Mouse (Mus musculus): ENCODE measurements at regions not wholly inside any gene's neighbourhood (a gene's known extent, or its start where the extent isn't known, plus 50 kb on each side); places are given as distances from the start of the nearest gene placed in this dataset.

DNA sequence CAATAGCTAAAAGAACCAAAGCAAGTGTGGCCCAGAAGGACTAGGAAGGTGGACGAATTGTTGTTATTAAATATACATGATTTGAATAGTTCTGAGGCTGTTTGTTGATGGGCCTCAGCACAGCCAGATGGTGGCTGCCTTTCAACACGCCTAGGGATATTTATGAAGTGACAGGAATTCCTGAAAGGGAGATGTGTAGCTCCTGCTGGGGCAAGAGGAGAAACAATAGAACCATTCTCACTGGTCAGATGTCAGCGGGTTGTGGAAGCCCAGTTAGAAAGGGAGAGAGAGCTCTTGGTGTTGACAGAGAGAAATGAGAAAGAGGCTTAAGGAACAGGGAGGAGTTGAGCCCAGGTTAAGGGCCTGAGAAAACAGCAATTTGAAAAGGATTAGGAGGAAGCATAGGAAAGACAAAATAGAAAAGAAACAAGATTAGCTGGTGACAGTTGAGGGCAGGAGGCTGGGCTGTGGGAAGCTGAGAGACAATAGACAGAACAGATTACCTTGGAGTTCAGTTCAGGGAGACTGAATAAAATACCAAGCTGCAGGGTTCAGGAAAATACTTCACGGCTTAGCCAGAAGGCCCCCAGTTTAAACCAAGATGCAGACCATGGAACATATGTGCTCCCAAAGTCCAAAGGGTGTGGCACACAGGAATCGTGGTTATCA lies 174.7 kb upstream of the Ptbp2 start:
- no peak for DNase-seq (ENCODE audit: low read depth, low spot score)

DNA sequence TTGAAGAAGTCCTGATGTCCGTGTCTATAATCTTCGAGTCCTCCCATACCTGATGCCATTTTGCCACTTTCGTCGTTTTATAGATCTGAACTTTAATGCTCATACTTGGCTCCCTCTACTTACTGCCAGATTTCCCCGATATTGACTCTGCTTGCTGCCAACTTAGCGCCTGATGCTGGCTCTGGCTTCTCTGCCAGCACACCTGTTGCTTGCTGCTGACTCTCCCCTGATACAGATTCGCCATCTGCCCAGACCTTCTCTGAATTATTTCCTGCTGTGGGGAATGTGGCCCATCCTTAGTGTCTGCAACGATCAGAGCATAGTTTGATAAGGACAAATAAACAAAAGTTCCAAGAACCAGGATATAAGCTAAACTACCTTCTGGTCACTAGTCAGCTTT lies 173.3 kb upstream of the Ptbp2 start:
- DNase-seq (ENCODE audit: low read depth, low spot score), result no peak

DNA sequence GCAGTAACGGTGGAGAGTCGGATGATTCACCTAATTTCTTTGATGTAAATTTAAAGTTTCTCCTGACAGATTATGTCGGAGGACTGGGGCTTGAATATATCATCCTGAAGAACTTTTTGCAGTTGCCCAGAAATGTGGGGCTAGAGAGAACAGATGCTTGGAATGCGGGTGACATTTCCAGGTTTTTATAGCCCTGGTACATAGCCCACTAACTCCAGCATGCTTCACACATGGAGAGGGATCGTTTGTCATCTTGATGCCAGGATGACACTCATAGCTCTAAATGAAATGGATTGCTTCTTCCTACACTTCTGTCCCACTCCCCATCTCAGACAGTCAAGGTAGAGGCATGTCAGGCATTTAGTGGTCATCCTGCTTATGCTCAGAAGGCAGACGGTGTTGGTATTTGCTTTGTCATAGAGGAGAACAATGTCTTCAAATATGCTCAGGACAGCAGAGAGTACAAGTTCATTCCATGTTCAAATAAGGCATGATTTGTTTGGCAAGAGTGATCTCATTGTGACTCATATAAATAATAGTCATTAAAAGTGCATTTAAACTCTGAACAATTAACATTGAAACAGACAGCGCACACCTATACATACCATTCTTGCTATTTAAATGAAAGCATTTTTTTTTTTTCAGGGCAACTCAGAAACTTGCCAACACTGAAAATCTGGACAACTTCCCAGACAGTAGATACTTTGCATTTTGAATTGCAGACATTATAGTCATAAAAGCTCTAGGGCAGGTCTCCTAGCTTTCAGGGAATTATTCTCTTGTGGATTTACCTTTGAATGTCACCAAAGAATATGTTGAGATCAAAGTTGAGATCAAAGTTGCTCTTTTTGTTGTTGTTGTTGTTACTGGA lies 171.7 kb upstream of the Ptbp2 start:
- no peak for DNase-seq (ENCODE audit: low read depth, low spot score)

DNA sequence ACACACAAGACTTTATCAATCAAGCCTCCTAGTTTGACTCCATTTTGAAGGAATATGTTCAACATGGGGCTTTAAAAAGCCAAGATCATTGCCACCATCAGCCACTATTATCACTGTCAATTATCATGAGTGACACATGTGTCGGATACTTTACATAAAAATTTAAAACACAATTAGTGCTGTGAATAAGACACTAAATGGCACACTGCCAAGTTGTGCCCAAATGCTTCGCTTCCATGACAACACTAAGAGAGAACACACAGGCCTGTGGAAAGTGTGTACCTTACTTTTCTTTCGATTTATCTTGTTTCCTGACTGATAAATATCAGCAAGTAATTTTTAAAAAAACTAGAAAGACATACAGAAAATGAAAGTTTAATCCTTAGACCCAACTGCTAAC lies 166.5 kb upstream of the Ptbp2 start:
- no peak for DNase-seq (ENCODE audit: low read depth, low spot score)

DNA sequence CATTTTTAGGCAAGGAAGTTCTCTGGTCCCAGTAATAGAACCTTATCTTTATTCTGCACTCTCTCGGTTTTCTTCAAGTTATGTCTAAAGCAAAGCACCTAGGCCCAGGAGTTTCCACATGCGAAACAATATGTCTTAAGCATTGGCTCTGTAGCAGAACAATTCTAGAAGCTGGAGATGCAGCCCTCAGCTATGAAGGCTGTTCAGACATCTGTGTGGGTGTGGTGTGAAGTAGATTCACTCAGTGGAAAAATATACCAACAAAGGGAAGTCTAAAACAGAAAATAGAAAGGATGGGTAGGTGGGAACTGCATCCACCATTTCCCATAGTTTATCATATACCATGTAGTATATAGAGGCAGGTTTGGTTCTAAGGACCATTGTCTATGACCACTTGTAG lies 165.8 kb upstream of the Ptbp2 start:
- no peak for DNase-seq (ENCODE audit: low read depth, low spot score)

DNA sequence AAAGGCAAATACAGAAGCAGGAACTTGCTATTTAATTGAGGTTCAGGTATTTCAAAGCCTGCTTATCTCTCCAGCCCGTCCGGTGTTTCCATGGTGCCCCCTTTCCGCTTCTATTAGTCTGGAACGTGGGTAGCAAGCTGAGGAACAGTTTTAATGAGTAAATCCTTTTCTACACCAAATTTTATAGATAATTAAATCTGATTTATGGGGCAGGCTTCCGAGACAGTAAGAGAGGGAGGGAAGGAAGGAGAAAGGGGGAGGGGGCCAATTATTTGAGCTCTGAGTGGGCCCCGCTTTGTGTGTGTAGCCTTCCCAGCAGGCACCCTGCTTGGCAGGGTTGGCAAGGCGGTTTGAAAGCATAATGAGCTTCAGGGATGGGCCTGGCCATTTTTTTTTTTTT lies 165.4 kb upstream of the Ptbp2 start:
- DNase-seq (ENCODE audit: low read depth, low spot score), result no peak

DNA sequence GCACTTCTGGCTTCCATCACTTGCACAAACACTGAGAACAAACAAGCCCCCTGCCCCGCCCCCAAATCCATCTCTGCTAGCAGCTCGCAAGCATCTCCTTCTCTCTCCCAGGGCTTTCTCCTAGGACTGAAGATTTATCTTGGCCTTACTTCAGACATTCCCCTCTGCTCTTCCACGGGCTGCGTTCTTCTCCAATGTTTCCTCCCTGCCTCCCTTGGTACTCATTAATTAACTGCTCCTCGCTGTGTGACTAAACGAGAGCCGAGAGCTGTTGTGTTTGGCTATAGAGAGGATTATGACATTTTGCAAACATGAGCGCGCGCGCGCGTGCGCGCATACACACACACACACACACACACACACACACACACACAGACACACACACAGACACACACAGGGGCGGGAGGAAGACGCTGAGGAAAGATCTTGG lies 164.8 kb upstream of the Ptbp2 start:
- DNase-seq (ENCODE audit: low read depth, low spot score), result no peak

DNA sequence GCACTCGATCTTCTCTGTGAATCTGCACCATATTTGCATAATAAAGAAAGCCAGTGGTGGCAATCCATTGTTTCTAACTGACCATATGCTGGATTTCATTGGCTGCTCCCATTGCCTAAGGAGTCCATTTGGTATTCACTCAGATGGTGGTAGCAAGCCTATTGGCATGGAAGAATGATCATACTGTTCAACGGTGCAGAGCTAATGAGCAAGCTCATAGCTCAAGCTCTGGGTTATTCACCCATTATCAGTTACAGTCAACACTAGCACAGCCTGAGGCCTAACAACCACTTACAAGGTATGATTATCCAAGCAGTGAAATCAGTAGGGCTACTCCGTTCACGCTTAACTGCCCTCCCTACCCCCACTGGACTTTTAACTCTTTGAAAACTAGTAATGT lies 162.9 kb upstream of the Ptbp2 start:
- DNase-seq (ENCODE audit: low read depth, low spot score), result peak; percentile 14

DNA sequence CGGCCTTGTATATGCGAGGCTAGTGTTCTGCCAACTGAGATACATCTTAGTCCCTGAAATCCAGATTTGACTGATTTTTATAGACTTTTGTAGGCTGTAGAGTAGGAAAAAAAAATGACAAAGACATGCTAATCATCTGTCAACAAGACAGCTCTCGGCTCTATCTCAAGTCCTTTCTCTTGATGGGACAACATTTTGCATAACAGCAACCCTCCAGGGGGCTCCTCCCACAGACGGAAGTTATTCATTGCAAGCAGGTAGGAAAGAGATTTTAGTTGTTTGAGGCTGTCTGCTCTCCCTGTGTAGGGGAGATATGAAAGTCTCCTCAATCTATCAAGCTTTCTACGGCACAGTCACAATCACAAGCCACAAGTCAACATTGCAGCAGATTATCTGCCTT lies 159.8 kb upstream of the Ptbp2 start:
- DNase-seq (ENCODE audit: low read depth, low spot score), result peak; percentile 72

DNA sequence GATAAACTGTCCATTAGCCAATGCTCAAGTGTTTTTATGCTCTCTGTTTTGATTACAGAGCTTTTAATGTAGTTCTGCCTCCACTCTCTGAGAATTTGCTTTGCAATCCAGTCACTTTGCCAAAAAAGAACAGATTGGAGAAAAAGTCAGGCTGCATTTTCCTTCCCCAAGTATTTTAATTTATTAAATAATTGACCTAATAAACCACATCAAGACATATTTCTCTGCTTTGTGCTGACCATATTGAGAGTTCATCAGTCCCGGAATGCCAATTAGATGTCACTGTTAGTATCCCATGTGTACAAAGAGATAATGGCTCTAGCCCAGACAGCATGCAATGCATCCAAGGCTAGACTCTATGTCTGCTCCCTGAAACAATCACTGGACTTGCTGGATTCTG lies 154.8 kb upstream of the Ptbp2 start:
- DNase-seq (ENCODE audit: low read depth, low spot score), result no peak

DNA sequence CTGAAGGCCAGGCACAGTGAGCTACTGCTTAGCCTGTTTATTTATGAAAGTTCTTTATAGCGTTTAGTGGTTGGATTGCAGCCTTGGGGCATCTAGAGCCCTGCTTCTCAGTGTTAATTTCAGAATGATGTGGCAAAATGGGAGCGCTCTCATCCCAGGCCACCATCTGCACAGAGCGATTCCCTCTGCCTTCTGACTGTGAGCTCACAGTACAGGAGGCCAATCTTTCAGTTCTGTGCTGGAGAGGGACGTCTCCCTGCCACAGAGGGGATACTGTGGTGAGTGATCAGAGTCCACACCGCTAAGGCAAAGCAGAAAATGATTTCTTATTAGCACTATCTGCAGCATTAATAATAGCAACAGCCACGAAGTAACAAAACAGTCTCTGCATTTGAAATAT lies 154.2 kb upstream of the Ptbp2 start:
- no peak for DNase-seq (ENCODE audit: low read depth, low spot score)

DNA sequence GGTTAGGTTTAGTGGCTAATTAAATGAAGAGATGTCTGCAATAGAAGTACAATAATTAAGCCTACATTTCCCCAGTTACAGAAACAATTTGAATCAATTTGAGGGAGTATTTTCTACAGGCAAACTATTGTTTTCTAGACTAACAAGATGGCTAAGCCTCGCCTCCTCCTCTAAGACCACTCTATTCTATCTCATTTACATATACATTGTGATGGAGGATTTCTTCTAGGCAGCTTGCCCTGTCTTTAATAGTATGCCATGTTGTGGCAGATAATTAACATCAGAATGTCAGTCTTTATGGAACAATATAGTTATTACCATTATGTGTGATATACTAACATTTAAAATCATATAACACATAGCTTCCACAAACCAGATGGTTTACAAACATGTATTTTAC lies 152.3 kb upstream of the Ptbp2 start:
- no peak for DNase-seq (ENCODE audit: low read depth, low spot score)

DNA sequence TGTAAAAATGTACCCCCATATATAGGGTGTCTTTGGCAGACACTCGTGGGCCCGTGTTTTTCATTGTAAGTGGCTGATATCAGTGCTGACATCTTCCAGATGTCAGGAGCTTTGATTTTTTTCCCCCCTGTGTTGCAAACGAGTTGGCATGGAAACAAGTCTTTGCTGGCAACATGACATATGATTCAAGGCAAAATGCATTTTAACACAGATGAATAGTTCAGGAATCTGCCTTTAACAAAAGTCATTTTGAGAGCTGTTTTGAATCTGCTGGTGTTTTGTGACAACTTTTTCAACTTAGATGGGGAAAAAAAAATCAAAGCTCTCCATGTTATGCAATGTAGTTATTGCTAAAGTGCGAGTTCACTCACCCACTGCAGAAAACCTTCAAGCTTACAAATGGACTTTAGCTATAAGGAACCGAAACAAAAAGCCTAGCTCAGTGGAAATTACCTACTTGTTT lies 148.8 kb upstream of the Ptbp2 start:
- DNase-seq (ENCODE audit: low read depth, low spot score), result no peak

DNA sequence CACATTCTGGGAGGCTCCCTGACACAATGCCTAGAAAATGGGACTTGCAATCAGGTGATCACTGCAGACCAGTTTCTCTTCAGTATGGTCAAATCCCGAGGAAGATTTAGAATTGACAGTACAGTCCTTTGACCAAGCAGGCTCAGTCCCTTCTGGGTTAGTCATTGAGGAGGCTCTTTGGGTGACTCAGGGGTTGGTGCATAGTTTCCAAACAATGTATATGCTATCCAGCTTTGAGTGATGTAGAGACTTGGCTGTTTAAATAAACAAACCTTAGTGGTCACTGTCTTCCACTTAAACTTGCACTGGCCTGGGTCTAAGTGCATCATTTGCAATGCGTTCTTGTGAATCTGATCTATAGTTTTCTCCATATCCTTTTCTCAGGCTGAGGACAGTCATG lies 144.0 kb upstream of the Ptbp2 start:
- no peak for DNase-seq (ENCODE audit: low read depth, low spot score)

DNA sequence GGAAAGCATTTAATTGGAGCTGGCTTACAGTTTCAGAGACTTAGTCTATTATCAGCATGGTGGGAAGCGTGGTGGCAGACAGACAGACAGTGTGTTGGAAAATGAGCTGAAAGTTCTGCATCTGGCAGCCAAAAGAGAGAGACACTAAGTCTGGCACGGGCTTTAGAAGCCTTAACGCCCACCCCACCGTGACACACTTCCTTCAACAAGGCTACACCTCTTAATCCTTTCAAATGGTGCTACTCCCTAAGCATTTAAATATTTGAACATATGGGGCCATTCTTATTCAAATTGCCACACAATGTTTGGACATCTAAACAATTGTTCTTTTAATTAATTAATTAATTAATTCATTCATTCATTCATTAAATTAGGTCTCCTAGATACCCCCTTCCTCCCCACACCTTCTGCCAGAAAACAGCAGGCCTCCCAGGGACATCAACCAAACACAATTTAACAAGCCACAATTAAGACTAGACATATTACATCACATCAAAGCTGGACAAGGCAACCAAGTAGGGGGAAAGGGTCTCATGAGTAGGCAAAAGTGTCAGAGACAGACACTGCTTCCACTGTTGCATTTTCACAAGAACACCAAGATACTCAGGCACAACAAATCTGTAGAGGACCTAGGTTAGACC lies 135.4 kb upstream of the Ptbp2 start:
- DNase-seq (ENCODE audit: low read depth, low spot score), result no peak

DNA sequence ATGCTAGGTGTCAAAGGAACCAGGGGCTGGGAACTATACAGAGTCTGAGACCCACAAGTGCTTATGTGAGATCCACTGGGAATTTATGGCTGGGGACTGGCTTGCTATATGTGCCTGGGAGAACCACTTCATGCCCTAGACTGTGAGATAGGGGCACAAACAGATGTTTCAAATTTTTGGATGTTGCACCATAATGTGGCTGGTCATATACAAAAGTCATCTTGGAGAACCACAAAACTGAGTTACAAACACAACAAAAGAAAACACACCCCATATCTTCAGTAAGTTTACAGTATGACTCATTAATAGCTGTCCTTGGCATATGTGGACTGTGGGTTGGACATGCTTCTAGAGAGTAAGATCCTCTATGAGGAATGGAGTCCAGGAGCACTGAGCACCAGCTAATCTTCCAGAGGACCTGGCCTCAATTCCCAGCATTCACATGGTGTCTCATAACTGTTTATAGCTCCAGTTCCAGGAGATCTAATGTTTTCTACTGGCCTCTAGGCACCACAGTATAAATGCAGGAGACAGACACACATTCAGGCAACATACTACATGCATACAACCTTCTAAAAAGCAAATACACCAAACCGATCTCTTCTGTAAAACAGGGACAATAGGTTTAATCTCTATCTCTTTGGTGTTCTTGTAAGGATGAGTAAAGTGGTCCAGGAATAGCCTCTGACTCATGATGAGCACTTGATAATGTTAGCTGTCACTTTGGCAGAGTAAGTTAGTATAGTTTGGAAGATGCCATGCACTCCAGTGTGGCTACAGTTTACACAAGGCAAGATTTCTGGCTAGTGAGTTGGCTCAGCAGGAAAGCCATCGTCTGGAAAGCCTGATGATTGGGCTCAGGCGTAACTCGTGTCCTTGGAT lies 132.0 kb upstream of the Ptbp2 start:
- DNase-seq (ENCODE audit: low read depth, low spot score), result no peak

DNA sequence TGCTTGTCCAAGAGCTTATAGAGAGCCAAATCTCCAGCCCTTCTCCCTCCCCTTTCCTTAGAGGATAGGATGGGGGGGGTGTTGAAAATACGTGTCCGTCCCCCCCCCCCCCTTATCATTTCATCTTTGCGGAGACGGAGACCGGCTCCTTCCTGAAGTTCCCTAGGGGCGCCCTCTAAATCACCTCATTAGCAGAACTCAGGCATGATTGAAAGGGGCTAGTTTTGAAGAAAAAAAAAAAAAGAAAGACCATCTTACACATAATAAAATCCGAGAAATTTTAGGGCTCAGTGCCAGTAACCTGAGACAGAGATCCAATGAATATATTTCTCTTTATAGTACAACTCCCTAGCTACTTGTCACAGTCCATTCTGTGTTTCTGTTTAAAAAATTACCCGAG lies 127.3 kb upstream of the Ptbp2 start:
- DNase-seq (ENCODE audit: low read depth, low spot score), result no peak

DNA sequence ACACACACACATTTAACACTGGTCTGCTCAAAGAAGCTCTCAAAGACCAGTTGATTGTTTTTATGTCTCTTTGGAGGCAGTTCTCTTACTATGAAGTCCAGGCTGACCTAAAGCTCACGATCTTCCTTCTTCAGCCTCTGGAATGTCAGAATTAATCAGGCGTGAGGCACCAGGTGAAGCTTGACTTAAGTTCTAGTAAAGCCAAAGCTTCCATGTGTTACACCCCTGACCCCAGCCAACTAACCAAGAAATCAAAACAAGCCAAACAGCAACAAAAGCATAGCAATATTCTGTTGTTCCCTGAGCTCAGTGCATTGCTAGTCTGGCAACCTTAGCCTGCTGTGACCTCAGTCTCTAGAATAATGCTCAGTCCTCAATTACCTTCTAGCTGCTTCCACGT lies 120.0 kb upstream of the Ptbp2 start:
- DNase-seq (ENCODE audit: low read depth, low spot score), result no peak

DNA sequence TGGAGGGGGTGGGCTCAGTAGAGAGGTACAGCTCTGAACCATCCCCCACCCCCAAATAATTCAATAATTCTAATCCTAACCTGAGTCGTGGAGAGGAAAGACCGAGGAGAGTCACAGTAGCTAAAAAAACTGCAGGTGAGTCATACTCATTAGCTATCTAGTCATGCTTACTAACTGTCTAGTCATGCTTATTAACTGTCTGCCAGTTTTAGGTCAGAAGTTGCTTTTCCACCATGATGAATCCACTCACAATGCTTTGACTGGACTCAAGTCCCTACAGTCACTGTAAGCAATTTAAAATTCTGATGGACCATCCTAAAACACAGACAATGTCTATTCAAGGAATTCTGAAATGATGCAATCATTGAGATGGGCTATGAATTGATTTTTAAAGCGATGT lies 110.9 kb upstream of the Ptbp2 start:
- no peak for DNase-seq (ENCODE audit: low read depth, low spot score)

DNA sequence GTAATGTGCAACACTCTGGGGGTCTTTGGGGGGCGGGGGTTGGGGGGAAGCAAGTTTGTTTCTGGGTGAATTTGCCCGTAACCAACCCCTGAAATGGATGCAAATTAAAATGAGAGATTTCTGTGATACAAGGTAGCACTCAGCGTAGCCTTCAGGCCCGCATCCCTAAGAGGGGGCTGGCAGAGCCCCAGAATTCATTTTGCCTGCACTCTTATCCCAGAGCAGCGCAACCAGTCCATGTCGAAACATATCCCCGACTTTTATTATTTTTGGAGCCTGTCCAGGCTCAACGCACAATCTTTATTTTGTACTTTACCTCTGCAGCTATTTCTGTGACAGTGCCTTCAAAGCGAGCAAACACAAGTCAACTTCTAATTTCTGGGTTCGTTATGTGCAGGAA lies 109.8 kb upstream of the Ptbp2 start:
- no peak for DNase-seq (ENCODE audit: low read depth, low spot score)

DNA sequence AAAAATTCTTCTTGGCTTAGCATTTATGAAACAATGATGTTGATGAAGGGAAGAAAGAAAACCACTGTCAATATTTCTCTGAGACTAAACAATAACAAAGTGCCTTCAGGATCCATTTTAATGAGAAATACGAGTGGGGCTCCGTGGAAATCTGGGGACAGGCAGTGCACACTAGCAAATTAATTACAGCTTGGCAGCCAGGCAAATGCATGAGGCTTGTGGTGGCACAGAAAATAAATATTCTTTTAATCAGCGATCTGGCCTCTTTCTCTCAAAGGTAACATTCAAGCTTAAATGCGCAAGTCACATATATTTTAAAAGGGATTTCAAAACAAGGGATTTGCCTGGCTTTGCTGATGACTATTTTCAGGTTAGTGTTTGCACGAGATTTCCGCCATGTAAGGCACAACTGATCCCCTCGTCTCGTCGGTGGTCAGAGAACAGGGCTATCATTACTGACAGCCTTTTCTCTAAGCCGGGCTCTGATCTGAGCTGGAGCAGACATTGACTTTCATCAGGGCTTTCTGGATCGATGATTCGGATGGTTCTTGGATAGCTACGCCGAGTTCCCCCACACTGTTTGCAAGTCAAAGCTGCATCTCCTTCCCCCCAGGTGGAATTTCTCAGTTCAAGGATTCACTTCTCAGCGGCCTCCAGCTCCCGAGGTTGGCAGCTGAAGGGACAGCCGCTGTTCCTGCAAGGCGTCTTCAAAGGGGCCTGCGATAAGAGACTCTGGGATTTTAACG lies 109.1 kb upstream of the Ptbp2 start:
- DNase-seq (ENCODE audit: low read depth, low spot score), result no peak

Data from ES-CJ7 (cell line).